Mouse (Mus musculus) monocyte, adult 5-6 weeks (primary cell): ENCODE results near the gene Clec4d. TPM values are rescaled to one million over a fixed set of nuclear protein-coding genes. Genes with fewer than 3 reads are reported as not detected.
"Not testable (repeated sequence)": the region's sequence is repeated elsewhere in the genome, so short reads cannot be mapped to it uniquely, and the experiment has no call there.

Experiments used
- ATAC-seq: fragments of 153-309, 156-312 bp; replicated peaks from 2 replicates; pipeline ENCODE4 v1.8.0; 2017; ENCODE audit warnings: mild to moderate bottlenecking; ENCODE audit not compliant: low TSS enrichment, insufficient number of reproducible peaks, severe bottlenecking, poor library complexity, low FRiP score
- total RNA-seq: library from RNA; stranded (forward); fragments of 200-1000, 200-491, 200-594 nt; gene quantifications from 3 replicates; pipeline ENCODE4 v1.2.3, GENCODE M21; 2017

Clec4d gene
- total RNA-seq, 1 experiment from 2014 or later, result 15.1 TPM

- ATAC-seq, result not testable (repeated sequence)
These were observed 31.6 kb downstream of the Clec4d start for GRCm38 (mm10) chr6:123293509-123293908.

GRCm38 (mm10) chr6:123296687-123297086, 34.8 kb downstream of the Clec4d start:
- ATAC-seq, result no peak

- not testable (repeated sequence) for ATAC-seq
These were observed 44.4 kb downstream of the Clec4d start for GRCm38 (mm10) chr6:123306315-123306714.

GRCm38 (mm10) chr6:123308033-123308432, 46.1 kb downstream of the Clec4d start, which contains the start of gene Vmn2r19:
Gene Vmn2r19 (plus strand): TSS chr6:123308333.
- ATAC-seq, result no peak

Other genes starting within 250 kb of the Clec4d start
- 9.1 to 25.6 TPM (median 14.4 TPM) in 3 replicates for gene Clec4b1, start 212.1 kb upstream of the Clec4d start, total RNA-seq
- gene Clec4a2, start 155.7 kb upstream of the Clec4d start, total RNA-seq, result 5.6 to 19.5 TPM (median 16.4 TPM) in 3 replicates
- not detected in 3 replicates for gene Clec4b2, start 89.2 kb upstream of the Clec4d start, total RNA-seq
- gene Clec4n, start 32.3 kb upstream of the Clec4d start, total RNA-seq, result 8.1 to 22.2 TPM (median 17.4 TPM) in 3 replicates
- 87.3 to 131 TPM (median 125 TPM) in 3 replicates for gene Clec4e, start 27.8 kb downstream of the Clec4d start, total RNA-seq
- gene Vmn2r19, start 46.2 kb downstream of the Clec4d start, total RNA-seq, result not detected in 3 replicates
- 0.11 TPM in 1 of 3 replicates, not detected in the others for gene Vmn2r20, start 156.0 kb downstream of the Clec4d start, total RNA-seq